Mouse (Mus musculus): ENCODE results near the gene BC048671. TPM values are rescaled to one million over a fixed set of nuclear protein-coding genes. Genes with fewer than 3 reads are reported as not detected.

The BC048671 gene
- polyA plus RNA-seq, 1 experiment from 2014 or later = not detected

GRCm38 (mm10) chr6:90320429-90320828 is 19.4 kb downstream of the BC048671 start:
- Histone ChIP-seq H3K9me3 (ENCODE audit: control insufficient read depth, low read length) (no peaks in the 10 kb centered on the region), H3K4me2 (ENCODE audit: low read length) (no peak overlapping the region), H3K4me3 (replicated peaks; ENCODE audit: low read length) (no peak overlapping the region), H3K9ac (replicated peaks; ENCODE audit: low read depth, low read length) (no peak overlapping the region), H3K36me3 (ENCODE audit: control insufficient read depth, insufficient read depth) (no peaks in the 10 kb centered on the region), H3K4me1 (replicated peaks; ENCODE audit: control insufficient read depth, insufficient read depth, low read length) (peaks cover 5% of the 10 kb centered on the region), H3K27me3 (replicated peaks; ENCODE audit: control insufficient read depth, insufficient read depth, low read length) (no peaks in the 10 kb centered on the region), H3K27ac (ENCODE audit: low read length) (no peak overlapping the region)
- 85% methylated on average over 5 of the region's 5 CpGs for WGBS
- ATAC-seq = no peak

- ATAC-seq = no peak
- Histone ChIP-seq H3K27me3 (replicated peaks; ENCODE audit: control insufficient read depth, insufficient read depth, low read length) (no peaks in the 10 kb centered on the region), H3K4me1 (replicated peaks; ENCODE audit: control insufficient read depth, insufficient read depth, low read length) (peaks cover 5% of the 10 kb centered on the region), H3K27ac (ENCODE audit: low read length) (no peak overlapping the region), H3K9ac (replicated peaks; ENCODE audit: low read depth, low read length) (no peak overlapping the region), H3K36me3 (ENCODE audit: control insufficient read depth, insufficient read depth) (no peaks in the 10 kb centered on the region), H3K4me3 (replicated peaks; ENCODE audit: low read length) (no peak overlapping the region), H3K9me3 (ENCODE audit: control insufficient read depth, low read length) (no peaks in the 10 kb centered on the region), H3K4me2 (ENCODE audit: low read length) (no peak overlapping the region)
- WGBS = 56% methylated on average over 4 of the region's 4 CpGs
Measured at GRCm38 (mm10) chr6:90321811-90322210, 20.8 kb downstream of the BC048671 start.

- no peak for ATAC-seq
- no peak overlapping the region for H3K4me3 ChIP-seq (replicated peaks; ENCODE audit: low read length)
- H3K27ac ChIP-seq (ENCODE audit: low read length) = no peak overlapping the region
- no peak overlapping the region for H3K4me2 ChIP-seq (ENCODE audit: low read length)
- WGBS = 68% methylated on average over 3 of the region's 3 CpGs
- no peaks in the 10 kb centered on the region for H3K36me3 ChIP-seq (ENCODE audit: control insufficient read depth, insufficient read depth)
- H3K4me1 ChIP-seq (replicated peaks; ENCODE audit: control insufficient read depth, insufficient read depth, low read length) = peaks cover 5% of the 10 kb centered on the region
- no peak overlapping the region for H3K9ac ChIP-seq (replicated peaks; ENCODE audit: low read depth, low read length)
- no peaks in the 10 kb centered on the region for H3K9me3 ChIP-seq (ENCODE audit: control insufficient read depth, low read length)
- H3K27me3 ChIP-seq (replicated peaks; ENCODE audit: control insufficient read depth, insufficient read depth, low read length) = no peaks in the 10 kb centered on the region
Measured at GRCm38 (mm10) chr6:90324026-90324425, 23.0 kb downstream of the BC048671 start.

- no peak for ATAC-seq
- Histone ChIP-seq H3K27ac (ENCODE audit: low read length) (no peak overlapping the region), H3K4me2 (ENCODE audit: low read length) (no peak overlapping the region), H3K4me1 (replicated peaks; ENCODE audit: control insufficient read depth, insufficient read depth, low read length) (peaks cover 5% of the 10 kb centered on the region), H3K36me3 (ENCODE audit: control insufficient read depth, insufficient read depth) (no peaks in the 10 kb centered on the region), H3K9ac (replicated peaks; ENCODE audit: low read depth, low read length) (no peak overlapping the region), H3K9me3 (ENCODE audit: control insufficient read depth, low read length) (no peaks in the 10 kb centered on the region), H3K27me3 (replicated peaks; ENCODE audit: control insufficient read depth, insufficient read depth, low read length) (no peaks in the 10 kb centered on the region), H3K4me3 (replicated peaks; ENCODE audit: low read length) (no peak overlapping the region)
- WGBS = 65% methylated on average over 3 of the region's 3 CpGs
Measured at GRCm38 (mm10) chr6:90324463-90324862, 23.4 kb downstream of the BC048671 start.

- H3K36me3 ChIP-seq (ENCODE audit: control insufficient read depth, insufficient read depth) = no peaks in the 10 kb centered on the region
- H3K4me2 ChIP-seq (ENCODE audit: low read length) = peak within 1 kb of the TSS; percentile 29; the same call in 1 of the 2 replicates
- no peak within 1 kb of the TSS for H3K4me3 ChIP-seq (replicated peaks; ENCODE audit: low read length)
- WGBS = 6% methylated on average over 22 of the region's 22 CpGs
- no peak for ATAC-seq
- no peaks in the 10 kb centered on the region for H3K9me3 ChIP-seq (ENCODE audit: control insufficient read depth, low read length)
- H3K9ac ChIP-seq (replicated peaks; ENCODE audit: low read depth, low read length) = no peak within 1 kb of the TSS
- peaks cover 8% of the 10 kb centered on the region for H3K4me1 ChIP-seq (replicated peaks; ENCODE audit: control insufficient read depth, insufficient read depth, low read length)
- H3K27me3 ChIP-seq (replicated peaks; ENCODE audit: control insufficient read depth, insufficient read depth, low read length) = no peaks in the 10 kb centered on the region
- no peak within 1 kb of the TSS for H3K27ac ChIP-seq (ENCODE audit: low read length)
Measured at GRCm38 (mm10) chr6:90324991-90325390, 24.0 kb downstream of the BC048671 start, which contains the start of gene Chst13. Gene Chst13, minus strand, starts transcription at chr6:90325185.

GRCm38 (mm10) chr6:90327670-90328069 is 26.7 kb downstream of the BC048671 start:
- H3K36me3 ChIP-seq (ENCODE audit: control insufficient read depth, insufficient read depth) = no peaks in the 10 kb centered on the region
- ATAC-seq = no peak
- WGBS = 22% methylated on average over 6 of the region's 6 CpGs

GRCm38 (mm10) chr6:90329953-90330352 is 28.9 kb downstream of the BC048671 start:
- Histone ChIP-seq H3K4me2 (ENCODE audit: low read length) (no peak overlapping the region), H3K4me3 (replicated peaks; ENCODE audit: low read length) (no peak overlapping the region), H3K27ac (ENCODE audit: low read length) (peak overlapping the region; percentile 44; the same call in 1 of the 2 replicates), H3K27me3 (replicated peaks; ENCODE audit: control insufficient read depth, insufficient read depth, low read length) (no peaks in the 10 kb centered on the region), H3K9ac (replicated peaks; ENCODE audit: low read depth, low read length) (no peak overlapping the region), H3K4me1 (replicated peaks; ENCODE audit: control insufficient read depth, insufficient read depth, low read length) (peaks cover 5% of the 10 kb centered on the region), H3K9me3 (ENCODE audit: control insufficient read depth, low read length) (no peaks in the 10 kb centered on the region), H3K36me3 (ENCODE audit: control insufficient read depth, insufficient read depth) (no peaks in the 10 kb centered on the region)
- ATAC-seq = peak; percentile 95
- WGBS = 17% methylated on average over 1 of the region's 1 CpGs

More at GRCm38 (mm10) chr6:90327670-90328069, 26.7 kb downstream of the BC048671 start:
- Histone ChIP-seq H3K9me3 (ENCODE audit: control insufficient read depth, low read length) (no peaks in the 10 kb centered on the region), H3K4me3 (replicated peaks; ENCODE audit: low read length) (no peak overlapping the region), H3K27me3 (replicated peaks; ENCODE audit: control insufficient read depth, insufficient read depth, low read length) (no peaks in the 10 kb centered on the region), H3K27ac (ENCODE audit: low read length) (no peak overlapping the region), H3K9ac (replicated peaks; ENCODE audit: low read depth, low read length) (no peak overlapping the region), H3K4me2 (ENCODE audit: low read length) (no peak overlapping the region), H3K4me1 (replicated peaks; ENCODE audit: control insufficient read depth, insufficient read depth, low read length) (peaks cover 8% of the 10 kb centered on the region)

GRCm38 (mm10) chr6:90332561-90333425 is 31.8 kb downstream of the BC048671 start, which contains the start of gene Uroc1:
Gene Uroc1, plus strand, starts transcription at chr6:90333284.
- no peak for ATAC-seq
- 84% methylated on average over 7 of the region's 7 CpGs for WGBS
- no peaks in the 10 kb centered on the region for H3K27me3 ChIP-seq (replicated peaks; ENCODE audit: control insufficient read depth, insufficient read depth, low read length)
- no peaks in the 10 kb centered on the region for H3K36me3 ChIP-seq (ENCODE audit: control insufficient read depth, insufficient read depth)
- no peak within 1 kb of the TSS for H3K4me3 ChIP-seq (replicated peaks; ENCODE audit: low read length)
- H3K9me3 ChIP-seq (ENCODE audit: control insufficient read depth, low read length) = no peaks in the 10 kb centered on the region
- no peak within 1 kb of the TSS for H3K9ac ChIP-seq (replicated peaks; ENCODE audit: low read depth, low read length)
- no peak within 1 kb of the TSS for H3K27ac ChIP-seq (ENCODE audit: low read length)
- peaks cover 3% of the 10 kb centered on the region for H3K4me1 ChIP-seq (replicated peaks; ENCODE audit: control insufficient read depth, insufficient read depth, low read length)
- H3K4me2 ChIP-seq (ENCODE audit: low read length) = no peak within 1 kb of the TSS

- H3K4me3 ChIP-seq (replicated peaks; ENCODE audit: low read length) = no peak overlapping the region
- no peak overlapping the region for H3K4me2 ChIP-seq (ENCODE audit: low read length)
- H3K9ac ChIP-seq (replicated peaks; ENCODE audit: low read depth, low read length) = no peak overlapping the region
- H3K4me1 ChIP-seq (replicated peaks; ENCODE audit: control insufficient read depth, insufficient read depth, low read length) = peaks cover 3% of the 10 kb centered on the region
- no peak overlapping the region for H3K27ac ChIP-seq (ENCODE audit: low read length)
- no peaks in the 10 kb centered on the region for H3K9me3 ChIP-seq (ENCODE audit: control insufficient read depth, low read length)
- 81% methylated on average over 3 of the region's 3 CpGs for WGBS
- H3K36me3 ChIP-seq (ENCODE audit: control insufficient read depth, insufficient read depth) = no peaks in the 10 kb centered on the region
- ATAC-seq = no peak
- no peaks in the 10 kb centered on the region for H3K27me3 ChIP-seq (replicated peaks; ENCODE audit: control insufficient read depth, insufficient read depth, low read length)
Measured at GRCm38 (mm10) chr6:90334244-90334643, 33.2 kb downstream of the BC048671 start.
